Mouse (Mus musculus) heart, adult 2 months (tissue): ENCODE results near the gene Rnf150.

Experiments used
- CTCF ChIP-seq: fragments of 200-600 bp; IDR thresholded peaks from 2 replicates; pipeline ENCODE4 v1.8.1; 2022; ENCODE audit warnings: antibody characterized with exemption, mild to moderate bottlenecking, moderate library complexity
- POLR2A ChIP-seq: fragments of 200-500 bp; IDR thresholded peaks from 2 replicates; pipeline ENCODE4 v1.6.1; 2011; ENCODE audit warnings: mild to moderate bottlenecking, low read depth, low read length, control low read depth; ENCODE audit not compliant: insufficient read depth

GRCm38 (mm10) chr8:83077329-83077728, 214.2 kb downstream of the Rnf150 start:
- TF ChIP-seq CTCF (no peak), POLR2A (no peak)
